Mouse (Mus musculus) MEL (cell line): ENCODE measurements around the gene Arhgap19. TPM values are rescaled to one million over a fixed set of nuclear protein-coding genes. Genes with fewer than 3 reads are reported as not detected.

Source experiments
- DNase-seq: peaks from one replicate; pipeline ENCODE4 v3.0.0; 2011; ENCODE audit warnings: low read depth, low spot score
- H3K27ac ChIP-seq: 2 replicates; pipeline ENCODE4 v1.5.1; 2012; ENCODE audit warnings: low read depth, mild to moderate bottlenecking, control low read depth, low read length, moderate library complexity; ENCODE audit not compliant: control insufficient read depth
- H3K27me3 ChIP-seq, 2 experiments: fragments of 150-350 bp in 1 of 2; sonication (generic) in 1 of 2; 2 replicates each; pipeline ENCODE4 v1.6.1; 2012; ENCODE audit warnings: low read length in 2 of 2, mild to moderate bottlenecking in 2 of 2, improper control_type of control experiment in 1 of 2, moderate library complexity in 1 of 2; ENCODE audit not compliant: insufficient read depth in 2 of 2, control insufficient read depth in 1 of 2
- H3K36me3 ChIP-seq, 2 experiments: 2 replicates each; pipeline ENCODE4 v1.6.1; 2012 to 2014; ENCODE audit warnings: low read length in 2 of 2, improper control_type of control experiment in 1 of 2, inconsistent platforms in 1 of 2, mild to moderate bottlenecking in 1 of 2; ENCODE audit not compliant: insufficient read depth in 2 of 2, control insufficient read depth in 1 of 2
- H3K4me1 ChIP-seq, 2 experiments: fragments of 150-350 bp in 1 of 2; sonication (generic) in 1 of 2; 2 replicates each; pipeline ENCODE4 v1.6.1; 2012; ENCODE audit warnings: low read length in 2 of 2, improper control_type of control experiment in 1 of 2, mild to moderate bottlenecking in 1 of 2; ENCODE audit not compliant: insufficient read depth in 2 of 2, control insufficient read depth in 1 of 2
- H3K4me3 ChIP-seq, 2 experiments: fragments of 150-350 bp in 1 of 2; sonication (generic) in 1 of 2; 2 replicates each; pipeline ENCODE4 v1.5.1; 2012; ENCODE audit warnings: low read depth in 2 of 2, low read length in 2 of 2, mild to moderate bottlenecking in 2 of 2, moderate library complexity in 2 of 2, control low read depth in 1 of 2, improper control_type of control experiment in 1 of 2; ENCODE audit not compliant: control insufficient read depth in 1 of 2, insufficient read depth in 1 of 2
- H3K79me2 ChIP-seq: 2 replicates; pipeline ENCODE4 v1.6.1; 2012; ENCODE audit warnings: mild to moderate bottlenecking, low read length, moderate library complexity; ENCODE audit not compliant: control insufficient read depth, poor library complexity, insufficient read depth
- H3K9ac ChIP-seq: 2 replicates; pipeline ENCODE4 v1.6.1; 2012; ENCODE audit warnings: low read depth, mild to moderate bottlenecking, control low read depth, low read length, moderate library complexity; ENCODE audit not compliant: control insufficient read depth, poor library complexity, severe bottlenecking
- H3K9me3 ChIP-seq: fragments of 150-350 bp; sonication (generic); replicated peaks from 2 replicates; pipeline ENCODE4 v1.6.1; 2012; ENCODE audit warnings: mild to moderate bottlenecking, low read length, improper control_type of control experiment, moderate library complexity; ENCODE audit not compliant: insufficient read depth
- BHLHE40 ChIP-seq: IDR thresholded peaks from 2 replicates; pipeline ENCODE4 v1.6.1; 2012; ENCODE audit warnings: low read depth, mild to moderate bottlenecking, inconsistent platforms, low read length, improper control_type of control experiment, borderline replicate concordance
- CHD1 ChIP-seq: IDR thresholded peaks from 2 replicates; pipeline ENCODE4 v1.6.1; 2012; ENCODE audit warnings: low read depth, mild to moderate bottlenecking, inconsistent platforms, low read length, improper control_type of control experiment
- CHD2 ChIP-seq: IDR thresholded peaks from 2 replicates; pipeline ENCODE4 v1.6.1; 2011; ENCODE audit warnings: low read length, improper control_type of control experiment
- CTCF ChIP-seq, 3 experiments: IDR thresholded peaks in 2 of 3; conservative IDR thresholded peaks in 1 of 3; 2 replicates each; pipeline ENCODE4 v1.5.1; 2011 to 2012; ENCODE audit warnings: low read length in 3 of 3, low read depth in 2 of 3, mild to moderate bottlenecking in 2 of 3, improper control_type of control experiment in 1 of 3, inconsistent platforms in 1 of 3, mixed read lengths in 1 of 3, moderate library complexity in 1 of 3; ENCODE audit not compliant: control insufficient read depth in 1 of 3, insufficient read depth in 1 of 3, poor library complexity in 1 of 3, severe bottlenecking in 1 of 3
- E2F4 ChIP-seq: IDR thresholded peaks from 2 replicates; pipeline ENCODE4 v1.6.1; 2011; ENCODE audit warnings: low read depth, low read length, improper control_type of control experiment, borderline replicate concordance
- ELF1 ChIP-seq: IDR thresholded peaks from 2 replicates; pipeline ENCODE4 v1.6.1; 2014; ENCODE audit warnings: low read depth, mild to moderate bottlenecking, inconsistent platforms, low read length, improper control_type of control experiment, moderate library complexity
- EP300 ChIP-seq, 2 experiments: IDR thresholded peaks; 2 replicates each; pipeline ENCODE4 v1.6.1; 2011; ENCODE audit warnings: improper control_type of control experiment in 2 of 2, low read length in 2 of 2, low read depth in 1 of 2, mild to moderate bottlenecking in 1 of 2
- ETS1 ChIP-seq: IDR thresholded peaks from 2 replicates; pipeline ENCODE4 v1.6.1; 2012; ENCODE audit warnings: low read depth, mild to moderate bottlenecking, inconsistent platforms, low read length, improper control_type of control experiment, moderate library complexity
- GABPA ChIP-seq: IDR thresholded peaks from 2 replicates; pipeline ENCODE4 v1.6.1; 2012; ENCODE audit warnings: low read depth, mild to moderate bottlenecking, inconsistent platforms, low read length, improper control_type of control experiment, moderate library complexity
- GATA1 ChIP-seq: IDR thresholded peaks from 2 replicates; pipeline ENCODE4 v1.6.1; 2011; ENCODE audit warnings: low read depth, low read length, improper control_type of control experiment
- HCFC1 ChIP-seq: IDR thresholded peaks from 2 replicates; pipeline ENCODE4 v1.6.1; 2012; ENCODE audit warnings: low read depth, mild to moderate bottlenecking, inconsistent platforms, low read length, improper control_type of control experiment, moderate library complexity
- JUND ChIP-seq: IDR thresholded peaks from 2 replicates; pipeline ENCODE4 v1.6.1; 2011; ENCODE audit warnings: low read depth, mild to moderate bottlenecking, improper control_type of control experiment, low read length
- KAT2A ChIP-seq: conservative IDR thresholded peaks from 2 replicates; pipeline ENCODE4 v1.6.1; 2012; ENCODE audit warnings: low read depth, low read length, improper control_type of control experiment, inconsistent platforms
- MAFK ChIP-seq: IDR thresholded peaks from 2 replicates; pipeline ENCODE4 v1.6.1; 2011; ENCODE audit warnings: low read depth, mild to moderate bottlenecking, low read length, improper control_type of control experiment, borderline replicate concordance
- MAX ChIP-seq: IDR thresholded peaks from 2 replicates; pipeline ENCODE4 v1.6.1; 2011; ENCODE audit warnings: low read length, improper control_type of control experiment
- MAZ ChIP-seq: IDR thresholded peaks from 2 replicates; pipeline ENCODE4 v1.6.1; 2012; ENCODE audit warnings: low read depth, mild to moderate bottlenecking, inconsistent platforms, low read length, improper control_type of control experiment
- MEF2A ChIP-seq: IDR thresholded peaks from 2 replicates; pipeline ENCODE4 v1.6.1; 2014; ENCODE audit warnings: low read depth, mild to moderate bottlenecking, inconsistent platforms, low read length, improper control_type of control experiment; ENCODE audit not compliant: poor library complexity, insufficient replicate concordance, severe bottlenecking; ENCODE audit errors: extremely low read depth
- MXI1 ChIP-seq: IDR thresholded peaks from 2 replicates; pipeline ENCODE4 v1.6.1; 2011; ENCODE audit warnings: mild to moderate bottlenecking, low read depth, low read length, improper control_type of control experiment
- MYB ChIP-seq: IDR thresholded peaks from 2 replicates; pipeline ENCODE4 v1.6.1; 2011; ENCODE audit warnings: mild to moderate bottlenecking, low read depth, low read length, improper control_type of control experiment
- MYC ChIP-seq: IDR thresholded peaks from 2 replicates; pipeline ENCODE4 v1.6.1; 2011; ENCODE audit warnings: low read depth, mild to moderate bottlenecking, low read length, improper control_type of control experiment, moderate library complexity
- NELFE ChIP-seq: IDR thresholded peaks from 2 replicates; pipeline ENCODE4 v1.6.1; 2011; ENCODE audit warnings: low read depth, low read length, improper control_type of control experiment
- NRF1 ChIP-seq: IDR thresholded peaks from 2 replicates; pipeline ENCODE4 v1.6.1; 2014; ENCODE audit warnings: low read depth, mild to moderate bottlenecking, inconsistent platforms, low read length, improper control_type of control experiment, moderate library complexity; ENCODE audit not compliant: poor library complexity, insufficient read depth, severe bottlenecking
- POLR2A ChIP-seq, 2 experiments: IDR thresholded peaks; 2 replicates each; pipeline ENCODE4 v1.6.1; 2011 to 2012; ENCODE audit warnings: low read length in 2 of 2, mild to moderate bottlenecking in 2 of 2, control low read depth in 1 of 2, improper control_type of control experiment in 1 of 2, low read depth in 1 of 2, moderate library complexity in 1 of 2; ENCODE audit not compliant: control insufficient read depth in 1 of 2, insufficient read depth in 1 of 2, poor library complexity in 1 of 2
- POLR2AphosphoS5 ChIP-seq: IDR thresholded peaks from 2 replicates; pipeline ENCODE4 v1.6.1; 2012; ENCODE audit warnings: low read depth, borderline replicate concordance, mild to moderate bottlenecking, inconsistent platforms, low read length, moderate library complexity, mixed read lengths
- RAD21 ChIP-seq: IDR thresholded peaks from 2 replicates; pipeline ENCODE4 v1.6.1; 2011; ENCODE audit warnings: mild to moderate bottlenecking, low read depth, low read length, improper control_type of control experiment
- RCOR1 ChIP-seq: IDR thresholded peaks from 2 replicates; pipeline ENCODE4 v1.6.1; 2012; ENCODE audit warnings: low read depth, mild to moderate bottlenecking, inconsistent platforms, low read length, improper control_type of control experiment
- SIN3A ChIP-seq: IDR thresholded peaks from 2 replicates; pipeline ENCODE4 v1.6.1; 2012; ENCODE audit warnings: low read length, improper control_type of control experiment, inconsistent platforms
- SMC3 ChIP-seq: IDR thresholded peaks from 2 replicates; pipeline ENCODE4 v1.6.1; 2011; ENCODE audit warnings: low read depth, low read length, improper control_type of control experiment
- TAL1 ChIP-seq: IDR thresholded peaks from 2 replicates; pipeline ENCODE4 v1.6.1; 2012; ENCODE audit warnings: mild to moderate bottlenecking, inconsistent platforms, low read length, moderate library complexity, mixed read lengths
- TBP ChIP-seq: IDR thresholded peaks from 2 replicates; pipeline ENCODE4 v1.8.0; 2011; ENCODE audit warnings: low read depth, low read length, improper control_type of control experiment
- TCF12 ChIP-seq: IDR thresholded peaks from 2 replicates; pipeline ENCODE4 v1.6.1; 2014; ENCODE audit warnings: low read depth, mild to moderate bottlenecking, inconsistent platforms, low read length, improper control_type of control experiment, moderate library complexity
- UBTF ChIP-seq: IDR thresholded peaks from 2 replicates; pipeline ENCODE4 v1.6.1; 2012; ENCODE audit warnings: low read depth, mild to moderate bottlenecking, inconsistent platforms, low read length, improper control_type of control experiment, moderate library complexity, borderline replicate concordance; ENCODE audit not compliant: insufficient read depth
- USF1 ChIP-seq: IDR thresholded peaks from 2 replicates; pipeline ENCODE4 v1.6.1; 2014; ENCODE audit warnings: low read depth, mild to moderate bottlenecking, inconsistent platforms, low read length, improper control_type of control experiment, moderate library complexity
- USF2 ChIP-seq, 2 experiments: IDR thresholded peaks; 2 replicates each; pipeline ENCODE4 v1.6.1; 2011 to 2012; ENCODE audit warnings: improper control_type of control experiment in 2 of 2, low read length in 2 of 2, borderline replicate concordance in 1 of 2, inconsistent platforms in 1 of 2, low read depth in 1 of 2, mild to moderate bottlenecking in 1 of 2; ENCODE audit not compliant: insufficient read depth in 1 of 2
- ZC3H11A ChIP-seq: IDR thresholded peaks from 2 replicates; pipeline ENCODE4 v1.6.1; 2012; ENCODE audit warnings: low read depth, mild to moderate bottlenecking, inconsistent platforms, low read length, improper control_type of control experiment
- ZKSCAN1 ChIP-seq: IDR thresholded peaks from 2 replicates; pipeline ENCODE4 v1.6.1; 2012; ENCODE audit warnings: low read depth, mild to moderate bottlenecking, inconsistent platforms, low read length, improper control_type of control experiment, moderate library complexity
- ZNF384 ChIP-seq: IDR thresholded peaks from 2 replicates; pipeline ENCODE4 v1.6.1; 2012; ENCODE audit warnings: low read depth, mild to moderate bottlenecking, inconsistent platforms, low read length, improper control_type of control experiment
- polyA plus RNA-seq, 2 experiments: library from polyadenylated mRNA; stranded (reverse) in 1 of 2; unstranded in 1 of 2; fragments of >175 nt in 1 of 2; fragments of >200 nt in 1 of 2; gene quantifications; 2 replicates each; pipeline versions ENCODE4 v1.2.1 to v1.2.4; 2012; ENCODE audit warnings: low replicate concordance in 2 of 2, low read depth in 1 of 2; ENCODE audit not compliant: insufficient read length in 2 of 2, insufficient read depth in 1 of 2, missing spikeins in 1 of 2
- total RNA-seq: library from RNA; depleted of rRNA; stranded (reverse); fragments of 300-350 nt; gene quantifications from 2 replicates; pipeline ENCODE4 v1.2.3, GENCODE M21; 2012

The Arhgap19 gene
- total and polyA plus RNA-seq, 3 experiments = 47.5 to 67.9 TPM; not detected in 1

- H3K36me3 ChIP-seq = peaks cover 0 to 49% of the 10 kb centered on the region in 2 experiments; a peak in 2 of 4 replicates
- no peaks in the 10 kb centered on the region for H3K27me3 ChIP-seq
- peaks cover 22 to 52% of the 10 kb centered on the region in 2 experiments for H3K4me1 ChIP-seq
- peak; percentile 98 for DNase-seq
- peak overlapping the region; percentile 26 to 36 for H3K4me3 ChIP-seq
- peaks cover 21% of the 10 kb centered on the region for H3K79me2 ChIP-seq
- no peaks in the 10 kb centered on the region for H3K9me3 ChIP-seq
- H3K27ac ChIP-seq = peak overlapping the region; percentile 94
- peak overlapping the region; percentile 57 for H3K9ac ChIP-seq
- TF ChIP-seq ZNF384 = peak; percentile 67; the same call in 1 of the 2 replicates
- TF ChIP-seq UBTF = 0 out of 2 replicates have a peak, but pooled peaks have one; percentile 42
- no peak for TF ChIP-seq USF2 (IDR thresholded peaks at IDR 0.05; ENCODE audit: borderline replicate concordance in 1 of 2, insufficient read depth in 1 of 2, low read depth in 1 of 2, low read length in 2 of 2)
- peak; percentile 99 for TF ChIP-seq MAZ
- TF ChIP-seq GATA1 = peak; percentile 64
- TF ChIP-seq SMC3 = no peak
- no peak for TF ChIP-seq GABPA
- no peak for TF ChIP-seq CTCF (IDR thresholded peaks at IDR 0.05 in 2 of 3, conservative IDR thresholded peaks at IDR 0.05 in 1 of 3; ENCODE audit: control insufficient read depth in 1 of 3, insufficient read depth in 1 of 3, low read depth in 2 of 3, low read length in 3 of 3, poor library complexity in 1 of 3, severe bottlenecking in 1 of 3)
- no peak for TF ChIP-seq NRF1
- peak; percentile 62 to 95; a peak in 2 of 4 replicates for TF ChIP-seq POLR2A (IDR thresholded peaks at IDR 0.05; ENCODE audit: control insufficient read depth in 1 of 2, insufficient read depth in 1 of 2, low read depth in 1 of 2, low read length in 2 of 2, poor library complexity in 1 of 2)
- TF ChIP-seq TBP = peak; percentile 93
- TF ChIP-seq KAT2A = no peak
- TF ChIP-seq POLR2AphosphoS5 = no peak
- TF ChIP-seq MYC = peak; percentile 60
- TF ChIP-seq RAD21 = no peak
- TF ChIP-seq ELF1 = peak; percentile 83
- TF ChIP-seq MYB = peak; percentile 74
- TF ChIP-seq SIN3A = peak; percentile 97
- TF ChIP-seq EP300 (IDR thresholded peaks at IDR 0.05; ENCODE audit: low read depth in 1 of 2, low read length in 2 of 2) = peak; percentile 63 to 92
- peak; percentile 86 for TF ChIP-seq TCF12
- peak; percentile 86 for TF ChIP-seq NELFE
- no peak for TF ChIP-seq ZC3H11A
- TF ChIP-seq ZKSCAN1 = no peak
- peak; percentile 73 for TF ChIP-seq HCFC1
- no peak for TF ChIP-seq E2F4
- TF ChIP-seq ETS1 = peak; percentile 87
- no peak for TF ChIP-seq CHD2
- TF ChIP-seq MAFK = no peak
- TF ChIP-seq MXI1 = peak; percentile 91
- TF ChIP-seq USF1 = peak; percentile 83
- peak; percentile 39; the same call in 1 of the 2 replicates for TF ChIP-seq MAX
- no peak; the same call in 1 of the 2 replicates for TF ChIP-seq CHD1
- no peak for TF ChIP-seq JUND
- TF ChIP-seq RCOR1 = peak; percentile 68
- TF ChIP-seq BHLHE40 = no peak
- no peak for TF ChIP-seq MEF2A
- peak; percentile 74 for TF ChIP-seq TAL1
These were observed 34.0 kb upstream of the Arhgap19 start for GRCm38 (mm10) chr19:41835816-41836215.
